Mouse (Mus musculus) liver, adult 2 months (tissue): ENCODE results near the gene Ndufa3. TPM values are rescaled to one million over a fixed set of nuclear protein-coding genes. Genes with fewer than 3 reads are reported as not detected.
A peak's percentile ranks its signal among the peaks of the same experiment; 100 is the strongest.

Experiments used
- DNase-seq: peaks from one replicate; pipeline ENCODE4 v3.0.0-alpha.2; 2011; ENCODE audit warnings: low read depth, low spot score; ENCODE audit errors: extremely low read depth
- H3K27ac ChIP-seq: fragments of 200-500 bp; replicated peaks from 2 replicates; pipeline ENCODE4 v1.5.1; 2012; ENCODE audit warnings: low read depth, mild to moderate bottlenecking, control low read depth, inconsistent platforms, low read length; ENCODE audit not compliant: insufficient read depth
- H3K27me3 ChIP-seq: fragments of 200-500 bp; 2 replicates; pipeline ENCODE4 v1.6.1; 2012; ENCODE audit warnings: mild to moderate bottlenecking, moderate library complexity, low read length, inconsistent platforms; ENCODE audit not compliant: control insufficient read depth, insufficient read depth
- H3K36me3 ChIP-seq: fragments of 200-500 bp; 2 replicates; pipeline ENCODE4 v1.6.1; 2012; ENCODE audit warnings: low read length, inconsistent platforms; ENCODE audit not compliant: control insufficient read depth, insufficient read depth
- H3K4me1 ChIP-seq: fragments of 200-500 bp; 2 replicates; pipeline ENCODE4 v1.6.1; 2011; ENCODE audit warnings: low read length; ENCODE audit not compliant: control insufficient read depth, insufficient read depth
- H3K4me3 ChIP-seq: fragments of 200-500 bp; 2 replicates; pipeline ENCODE4 v1.5.1; 2011; ENCODE audit warnings: low read depth, mild to moderate bottlenecking, control low read depth, low read length, moderate library complexity; ENCODE audit not compliant: insufficient read depth
- H3K79me2 ChIP-seq: fragments of 200-500 bp; 2 replicates; pipeline ENCODE4 v1.6.1; 2012; ENCODE audit warnings: inconsistent platforms, mild to moderate bottlenecking, low read length, moderate library complexity; ENCODE audit not compliant: control insufficient read depth, insufficient read depth
- H3K9ac ChIP-seq: fragments of 200-500 bp; 2 replicates; pipeline ENCODE4 v1.6.1; 2012; ENCODE audit warnings: low read depth, mild to moderate bottlenecking, control low read depth, inconsistent platforms, low read length
- CTCF ChIP-seq: fragments of 200-500 bp; IDR thresholded peaks from 2 replicates; pipeline ENCODE4 v1.5.1; 2011; ENCODE audit warnings: low read depth, low read length, control low read depth
- POLR2A ChIP-seq: fragments of 200-500 bp; IDR thresholded peaks from 2 replicates; pipeline ENCODE4 v1.6.1; 2011; ENCODE audit warnings: low read length, control low read depth; ENCODE audit not compliant: insufficient read depth; ENCODE audit errors: extremely low read depth
- WGBS: fragments of 180-500 bp; shearing (Covaris S2); methylation state at CpG from one replicate; pipeline ENCODE4 v1.1.7; 2018; 5-methylcytosine and 5-hydroxymethylcytosine counted together
- polyA plus RNA-seq: library from polyadenylated mRNA; depleted of rRNA; stranded (reverse); fragments of >200 nt; gene quantifications from 2 replicates; pipeline ENCODE4 v1.2.3, GENCODE M21; 2012
- total RNA-seq: library from RNA; depleted of rRNA; stranded (reverse); fragments of >200 nt; gene quantifications from 2 replicates; pipeline ENCODE4 v1.2.3, GENCODE M21; 2014

The Ndufa3 gene
- total and polyA plus RNA-seq, 2 experiments, result 81.8 to 395 TPM

DNA sequence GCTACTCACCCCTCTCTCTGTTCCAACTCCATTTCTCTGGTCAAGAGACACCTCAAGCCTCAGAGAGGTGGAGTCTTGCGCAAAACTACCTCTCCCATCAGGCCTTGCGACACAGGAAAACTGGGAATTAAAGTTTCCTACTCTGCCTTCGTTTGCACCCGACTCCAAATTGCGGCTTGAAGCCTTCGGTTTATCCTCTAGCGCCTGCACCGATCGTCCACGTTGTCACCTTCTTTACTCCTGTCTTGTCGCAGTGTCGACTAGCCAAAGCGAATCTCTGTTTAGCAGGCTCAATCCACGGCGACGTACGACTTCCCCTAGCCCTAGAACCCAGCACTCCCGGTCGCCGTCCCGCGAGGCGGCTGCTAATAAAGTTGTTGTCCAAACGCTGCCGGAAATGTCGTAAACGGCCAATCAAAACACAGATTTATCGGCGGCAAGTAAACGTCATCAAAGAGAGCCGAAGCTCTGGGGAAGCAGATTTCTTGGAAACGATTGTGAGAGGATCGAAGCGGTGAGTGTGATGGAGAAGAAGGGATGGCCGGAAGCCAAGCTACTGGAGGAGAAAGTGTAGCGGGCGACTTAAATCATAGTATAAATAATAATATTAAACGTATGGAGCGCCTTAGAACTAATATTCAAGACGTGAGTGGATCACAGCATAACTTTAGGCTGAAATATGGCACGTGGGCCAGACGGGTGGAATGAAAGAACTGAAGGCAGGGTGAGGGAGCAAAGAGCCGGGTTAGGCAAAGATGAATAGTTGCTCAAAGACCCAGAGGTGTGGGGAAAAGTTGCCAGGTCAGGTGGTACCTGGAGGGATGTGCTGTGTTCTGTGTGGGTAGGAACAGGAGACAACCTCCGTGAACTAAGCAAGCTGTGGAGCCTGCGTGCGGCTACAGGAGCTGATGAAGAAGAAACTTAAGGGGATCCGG, 12.6 kb downstream of the Ndufa3 start, which contains the start of the genes Tfpt and Prpf31:
Tfpt (minus strand) TSS at position 387 of the 935 bp plus-strand sequence.
Prpf31 (plus strand) TSS at position 443 of the 935 bp plus-strand sequence.
- Histone ChIP-seq H3K9ac (peak within 1 kb of the TSS; percentile 62), H3K79me2 (peaks cover 16% of the 10 kb centered on the region), H3K4me3 (peak within 1 kb of the TSS; percentile 51), H3K36me3 (no peaks in the 10 kb centered on the region), H3K4me1 (peaks cover 12% of the 10 kb centered on the region), H3K27ac (peak within 1 kb of the TSS; percentile 59), H3K27me3 (no peaks in the 10 kb centered on the region)
- under 1% methylated on average over 47 of the region's 47 CpGs for WGBS
- peak; percentile 93 for DNase-seq
- TF ChIP-seq POLR2A, result no peak
- no peak for TF ChIP-seq CTCF

DNA sequence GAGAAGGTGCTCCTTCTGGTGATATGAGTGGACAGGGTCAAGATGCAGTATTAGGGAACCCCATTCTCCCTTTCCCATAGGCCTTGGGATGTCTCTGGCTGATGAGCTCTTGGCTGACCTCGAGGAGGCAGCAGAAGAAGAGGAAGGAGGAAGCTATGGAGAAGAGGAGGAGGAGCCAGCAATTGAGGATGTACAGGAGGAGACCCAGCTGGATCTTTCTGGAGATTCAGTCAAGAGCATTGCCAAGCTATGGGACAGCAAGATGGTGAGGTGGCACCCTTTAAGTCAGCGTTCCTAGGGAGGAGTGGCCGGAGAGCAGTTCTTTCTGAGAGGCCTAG, 13.3 kb downstream of the Ndufa3 start:
- no peak for DNase-seq
- Histone ChIP-seq H3K36me3 (no peaks in the 10 kb centered on the region), H3K4me3 (no peak overlapping the region; the same call in 1 of the 2 replicates), H3K9ac (no peak overlapping the region), H3K79me2 (peaks cover 16% of the 10 kb centered on the region), H3K27me3 (no peaks in the 10 kb centered on the region), H3K4me1 (peaks cover 12% of the 10 kb centered on the region), H3K27ac (no peak overlapping the region)
- TF ChIP-seq POLR2A (no peak), CTCF (no peak)
- WGBS, result 54% methylated on average over 3 of the region's 3 CpGs

DNA sequence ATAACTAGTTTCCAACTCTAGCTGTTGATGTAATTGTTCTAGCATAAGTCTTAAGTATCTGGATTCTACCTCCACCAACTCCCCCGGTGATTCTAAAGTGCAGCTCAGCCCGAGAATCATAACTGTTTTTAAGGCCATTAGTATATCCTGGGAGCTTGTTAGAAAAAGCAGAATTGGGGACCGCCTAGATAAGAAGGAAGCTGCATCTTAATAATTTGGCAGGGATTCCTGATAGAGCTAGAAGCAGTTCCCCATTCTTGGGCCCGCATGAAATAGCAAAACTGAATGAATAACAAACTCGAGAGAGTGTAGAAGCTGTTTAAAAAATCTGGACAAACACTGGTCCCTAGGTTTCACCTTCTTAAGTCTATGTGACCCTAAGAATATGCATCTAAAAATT, 26.2 kb downstream of the Ndufa3 start:
- Histone ChIP-seq H3K9ac (no peak overlapping the region), H3K27ac (no peak overlapping the region), H3K79me2 (peaks cover 24% of the 10 kb centered on the region), H3K4me1 (peaks cover 15% of the 10 kb centered on the region), H3K4me3 (no peak overlapping the region), H3K27me3 (no peaks in the 10 kb centered on the region), H3K36me3 (no peaks in the 10 kb centered on the region)
- no peak for DNase-seq
- WGBS, result 58% methylated on average over 5 of the region's 5 CpGs
- TF ChIP-seq CTCF (no peak), POLR2A (no peak)

DNA sequence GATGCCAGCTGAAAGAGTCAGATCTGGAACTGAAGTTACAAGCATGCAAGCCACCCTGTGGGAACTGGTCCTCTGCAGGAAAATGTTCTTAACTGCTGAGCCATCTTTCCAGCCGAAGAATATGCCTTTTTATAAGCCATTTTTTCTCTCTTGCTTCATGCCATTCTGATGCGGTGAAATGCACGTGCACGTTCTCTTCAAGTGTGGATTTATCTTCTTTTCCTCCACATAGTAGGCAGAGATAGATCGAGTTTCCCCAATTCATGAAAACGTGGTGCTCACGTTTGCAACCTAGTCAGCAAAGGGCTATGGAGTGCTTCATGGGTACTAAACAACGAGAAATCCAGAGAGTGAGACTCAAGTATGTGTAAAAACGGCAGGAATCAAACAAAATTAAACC, 26.7 kb downstream of the Ndufa3 start:
- Histone ChIP-seq H3K36me3 (no peaks in the 10 kb centered on the region), H3K9ac (no peak overlapping the region), H3K27ac (no peak overlapping the region), H3K4me3 (no peak overlapping the region), H3K27me3 (no peaks in the 10 kb centered on the region), H3K4me1 (peaks cover 15% of the 10 kb centered on the region), H3K79me2 (peaks cover 24% of the 10 kb centered on the region)
- TF ChIP-seq POLR2A, result no peak
- TF ChIP-seq CTCF, result no peak
- WGBS, result 19% methylated on average over 9 of the region's 9 CpGs
- DNase-seq, result no peak

DNA sequence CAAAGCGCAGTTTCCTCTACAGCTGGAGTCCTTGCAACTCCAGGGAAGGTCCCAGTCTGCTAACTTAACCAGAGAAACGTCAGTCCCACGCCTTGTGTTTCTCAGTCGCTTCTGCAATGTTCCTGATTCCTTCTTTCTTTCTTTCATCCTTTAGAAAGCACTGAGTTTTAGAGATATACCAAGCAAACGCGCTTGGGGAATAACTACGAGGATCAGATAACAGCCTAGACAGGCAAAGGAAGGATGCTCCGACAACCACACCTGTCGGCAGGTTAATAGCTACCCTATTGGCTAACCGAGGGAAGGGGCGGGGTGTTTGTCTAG, 27.1 kb downstream of the Ndufa3 start:
- DNase-seq, result no peak
- WGBS, result 1% methylated on average over 11 of the region's 11 CpGs
- Histone ChIP-seq H3K79me2 (peaks cover 24% of the 10 kb centered on the region), H3K27me3 (no peaks in the 10 kb centered on the region), H3K4me3 (peak overlapping the region; percentile 21; the same call in 1 of the 2 replicates), H3K36me3 (no peaks in the 10 kb centered on the region), H3K4me1 (peaks cover 15% of the 10 kb centered on the region), H3K27ac (no peak overlapping the region; the same call in 1 of the 2 replicates), H3K9ac (no peak overlapping the region)
- TF ChIP-seq POLR2A (no peak), CTCF (no peak)

DNA sequence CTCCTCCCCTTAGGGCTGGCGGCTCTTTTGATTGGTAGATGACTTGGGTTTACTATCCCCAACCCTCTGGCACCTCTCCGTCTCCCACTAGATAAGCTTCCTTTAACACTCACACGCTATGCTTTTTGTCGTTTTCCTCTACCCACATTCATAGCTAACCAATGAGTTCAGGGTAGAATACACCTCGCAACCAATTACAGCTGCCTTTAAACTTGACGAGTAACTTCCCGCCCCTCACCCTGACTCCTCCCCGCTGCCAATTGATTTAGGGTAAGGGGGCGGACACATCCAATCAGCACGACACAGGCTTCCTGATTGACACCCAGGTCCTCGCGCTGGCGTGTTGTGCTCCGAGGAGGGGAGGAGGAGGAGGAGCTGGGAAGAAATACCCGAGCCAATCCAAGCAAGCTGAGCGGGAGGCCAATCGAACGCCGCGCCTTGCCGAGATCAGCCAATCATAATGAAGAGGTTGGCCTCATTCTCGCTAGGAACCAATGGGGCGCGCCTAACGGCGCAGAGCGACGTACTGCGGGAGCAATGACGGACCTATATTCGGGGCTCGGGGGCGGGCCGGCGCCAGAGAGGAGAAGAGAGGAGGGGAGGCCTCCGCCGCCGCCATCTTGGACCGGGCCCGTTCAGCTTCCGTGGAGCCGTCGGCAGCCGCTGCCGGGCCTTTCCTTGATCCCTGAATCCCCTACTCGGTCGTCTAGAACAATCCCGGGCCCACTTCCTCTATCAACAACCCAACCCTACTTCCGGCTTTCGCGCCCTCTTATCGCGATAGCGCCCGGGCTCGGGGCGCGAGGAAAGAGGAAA, 27.7 kb downstream of the Ndufa3 start, which contains the start of gene Cnot3:
Cnot3 (plus strand) TSS at position 597 of the 816 bp plus-strand sequence.
- H3K4me3 ChIP-seq, result peak within 1 kb of the TSS; percentile 97
- H3K27me3 ChIP-seq, result no peaks in the 10 kb centered on the region
- TF ChIP-seq POLR2A, result peak; percentile 83
- TF ChIP-seq CTCF, result no peak
- peak within 1 kb of the TSS; percentile 94 for H3K27ac ChIP-seq
- no peaks in the 10 kb centered on the region for H3K36me3 ChIP-seq
- WGBS, result under 1% methylated on average over 58 of the region's 58 CpGs
- DNase-seq, result peak; percentile 99
- peaks cover 24% of the 10 kb centered on the region for H3K79me2 ChIP-seq
- peak within 1 kb of the TSS; percentile 98 for H3K9ac ChIP-seq
- H3K4me1 ChIP-seq, result peaks cover 15% of the 10 kb centered on the region
